Mouse (Mus musculus) testis, postnatal 14 days (tissue): ENCODE measurements around the gene Pnkp.

Experiments
- DNase-seq: peaks from one replicate; pipeline ENCODE4 v3.0.0; 2021; ENCODE audit warnings: low spot score

The Pnkp gene

DNA sequence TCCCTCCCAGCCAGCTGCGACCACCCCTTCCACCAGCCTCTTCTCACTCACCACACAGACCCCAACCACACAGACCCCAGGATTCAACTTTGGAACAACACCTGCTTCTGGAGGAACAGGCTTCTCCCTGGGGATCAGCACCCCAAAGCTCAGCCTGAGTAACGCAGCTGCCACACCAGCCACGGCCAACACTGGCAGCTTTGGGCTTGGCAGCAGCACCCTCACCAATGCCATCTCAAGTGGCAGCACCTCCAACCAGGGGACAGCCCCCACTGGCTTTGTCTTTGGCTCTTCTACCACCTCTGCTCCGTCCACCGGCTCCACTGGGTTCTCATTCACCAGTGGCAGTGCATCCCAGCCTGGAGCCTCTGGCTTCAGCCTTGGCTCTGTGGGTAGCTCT, 28.2 kb upstream of the Pnkp start:
- DNase-seq: no peak

DNA sequence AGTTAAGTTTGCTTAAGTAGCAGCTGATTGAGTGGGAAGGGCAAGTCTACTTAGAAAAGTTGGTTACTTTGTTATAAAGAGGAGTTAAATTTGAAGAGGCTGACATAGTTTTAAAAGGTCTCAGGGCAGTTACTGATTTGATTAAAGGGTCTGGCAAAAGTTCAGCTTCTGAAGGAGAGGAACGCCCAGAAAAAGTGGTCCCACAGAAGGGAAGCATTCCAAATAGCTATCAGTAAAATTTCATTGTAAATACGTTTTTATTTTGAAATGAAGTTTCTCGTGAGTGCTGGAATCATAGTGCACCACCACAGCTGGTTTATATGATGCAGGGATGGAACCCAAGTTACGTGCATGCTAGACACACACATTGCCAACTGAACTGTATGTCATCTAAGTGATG, 24.2 kb upstream of the Pnkp start:
- no peak for DNase-seq

DNA sequence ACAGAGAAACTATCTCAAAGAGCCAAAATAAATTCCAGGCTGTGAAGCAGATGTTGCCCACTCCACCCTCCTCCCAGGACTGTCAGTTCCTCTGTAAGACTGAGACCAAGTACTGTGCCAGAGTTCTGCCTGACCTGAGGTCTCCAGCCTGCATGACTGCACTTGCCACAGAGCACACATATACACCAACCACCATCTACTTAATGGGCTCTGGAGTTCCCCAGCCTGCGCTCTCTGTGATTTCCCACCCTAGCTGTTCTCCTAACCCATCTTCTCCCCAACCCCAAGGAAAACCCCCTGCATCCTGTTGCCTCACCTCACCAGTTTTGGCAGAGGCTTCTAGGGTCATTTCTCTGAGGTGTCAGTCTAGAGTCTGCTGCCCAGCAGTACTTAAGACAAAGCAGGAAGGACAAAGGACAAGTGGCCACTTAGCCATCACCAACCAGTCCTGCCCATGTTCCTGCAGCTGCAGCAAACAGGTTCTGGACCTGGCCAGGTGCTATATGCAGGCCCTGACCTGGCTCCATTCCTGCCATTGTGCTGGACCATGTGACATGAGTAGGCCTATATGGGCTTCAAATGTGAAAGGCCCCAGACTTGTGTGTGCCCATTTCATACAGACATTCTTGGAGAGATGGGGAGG, 21.4 kb upstream of the Pnkp start:
- DNase-seq: no peak

DNA sequence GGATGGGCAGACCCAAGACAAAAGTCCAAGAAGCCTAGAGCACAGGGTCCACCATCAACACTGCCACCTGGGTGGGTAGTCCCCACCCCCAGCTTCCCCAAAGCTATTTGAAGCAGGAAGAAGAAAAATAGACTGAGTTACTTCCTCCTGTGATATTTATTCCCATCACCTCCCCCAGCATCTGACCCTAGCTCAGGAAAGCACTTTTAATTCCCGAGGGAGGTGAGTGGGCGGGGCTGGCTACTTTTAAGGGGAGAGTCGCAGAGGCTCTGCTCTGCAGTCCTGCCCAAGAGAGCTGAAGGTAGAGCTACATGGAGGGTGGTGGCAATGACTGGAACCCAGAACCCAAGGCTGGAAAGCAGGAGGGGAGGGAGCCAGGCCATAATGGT, 20.9 kb upstream of the Pnkp start:
- no peak for DNase-seq

DNA sequence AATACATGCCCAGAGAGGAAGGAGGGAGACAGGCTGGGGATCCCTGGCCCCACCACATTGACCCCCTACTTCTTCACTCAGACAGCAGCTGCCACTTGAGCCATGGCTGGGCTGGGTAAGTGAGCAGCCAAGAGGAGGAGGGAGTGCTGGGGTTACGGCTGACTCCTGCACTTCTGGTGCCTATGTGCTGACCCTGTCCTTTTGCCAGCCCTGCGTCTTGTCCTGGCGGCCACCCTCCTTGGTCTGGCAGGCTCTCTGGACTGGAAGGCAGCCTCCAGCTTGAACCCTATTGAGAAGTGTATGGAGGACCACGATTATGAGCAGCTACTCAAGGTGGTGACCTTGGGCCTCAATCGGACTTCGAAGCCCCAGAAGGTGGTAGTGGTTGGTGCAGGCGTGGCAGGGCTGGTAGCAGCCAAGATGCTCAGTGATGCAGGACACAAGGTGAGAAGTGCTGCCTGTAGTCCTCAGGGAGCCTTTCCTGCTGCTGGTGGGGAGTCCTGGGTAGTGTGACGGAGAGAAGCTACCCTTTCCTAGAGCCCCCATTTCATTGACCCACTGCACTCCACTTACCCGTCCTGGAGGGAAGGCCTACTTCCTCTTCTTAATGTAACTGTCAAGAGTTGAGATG, 20.4 kb upstream of the Pnkp start:
- DNase-seq: no peak

DNA sequence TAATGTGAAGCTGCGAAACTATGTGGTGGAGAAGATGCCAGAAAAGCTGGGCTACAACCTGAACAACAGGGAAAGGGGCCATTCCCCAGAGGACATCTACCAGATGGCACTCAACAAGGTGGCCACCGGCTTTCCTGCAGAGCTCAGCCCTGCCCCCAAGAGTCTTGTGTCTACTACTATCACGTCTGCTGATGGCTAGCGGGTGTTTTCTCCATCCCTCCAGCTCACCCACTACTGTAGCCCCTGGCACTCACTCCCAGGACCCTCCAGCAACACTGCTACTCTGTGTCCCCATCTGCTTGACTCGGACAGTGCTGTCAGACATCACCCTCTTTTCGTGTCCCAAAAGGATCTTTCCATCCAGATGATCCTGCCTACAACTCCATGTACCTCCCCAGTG, 18.9 kb upstream of the Pnkp start:
- DNase-seq: no peak

DNA sequence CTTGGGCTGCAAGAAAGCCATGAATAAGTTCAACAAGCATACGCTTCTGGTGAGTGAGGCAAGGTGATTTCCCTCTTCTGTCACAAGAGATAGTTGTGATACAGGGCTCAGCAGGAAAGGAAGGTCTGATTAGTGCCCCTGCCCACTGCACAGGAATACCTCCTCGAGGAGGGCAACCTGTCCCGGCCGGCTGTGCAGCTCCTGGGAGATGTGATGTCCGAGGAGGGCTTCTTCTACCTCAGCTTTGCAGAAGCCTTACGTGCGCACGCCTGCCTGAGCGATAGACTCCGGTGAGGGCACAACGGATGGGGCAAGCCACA, 17.8 kb upstream of the Pnkp start:
- DNase-seq: no peak

DNA sequence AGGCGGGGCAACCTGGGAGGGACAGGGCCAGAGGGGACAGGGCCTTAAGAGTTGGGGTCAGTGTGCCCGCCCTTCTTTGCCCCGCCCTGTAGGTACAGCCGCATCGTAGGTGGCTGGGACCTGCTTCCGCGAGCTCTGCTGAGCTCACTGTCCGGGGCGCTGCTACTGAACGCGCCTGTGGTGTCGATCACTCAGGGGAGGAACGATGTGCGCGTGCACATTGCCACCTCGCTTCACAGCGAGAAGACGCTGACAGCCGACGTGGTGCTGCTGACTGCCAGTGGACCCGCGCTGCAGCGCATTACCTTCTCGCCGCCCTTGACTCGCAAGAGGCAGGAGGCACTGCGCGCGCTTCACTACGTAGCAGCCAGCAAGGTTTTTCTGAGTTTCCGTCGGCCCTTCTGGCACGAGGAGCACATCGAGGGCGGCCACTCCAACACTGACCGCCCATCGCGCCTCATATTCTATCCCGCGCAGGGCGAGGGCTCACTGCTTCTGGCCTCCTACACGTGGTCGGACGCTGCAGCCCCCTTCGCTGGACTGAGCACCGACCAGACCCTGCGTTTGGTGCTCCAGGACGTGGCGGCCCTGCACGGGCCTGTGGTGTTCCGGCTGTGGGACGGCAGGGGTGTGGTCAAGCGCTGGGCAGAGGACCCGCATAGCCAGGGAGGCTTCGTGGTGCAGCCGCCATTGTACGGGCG, 17.3 kb upstream of the Pnkp start:
- peak; percentile 51 for DNase-seq

DNA sequence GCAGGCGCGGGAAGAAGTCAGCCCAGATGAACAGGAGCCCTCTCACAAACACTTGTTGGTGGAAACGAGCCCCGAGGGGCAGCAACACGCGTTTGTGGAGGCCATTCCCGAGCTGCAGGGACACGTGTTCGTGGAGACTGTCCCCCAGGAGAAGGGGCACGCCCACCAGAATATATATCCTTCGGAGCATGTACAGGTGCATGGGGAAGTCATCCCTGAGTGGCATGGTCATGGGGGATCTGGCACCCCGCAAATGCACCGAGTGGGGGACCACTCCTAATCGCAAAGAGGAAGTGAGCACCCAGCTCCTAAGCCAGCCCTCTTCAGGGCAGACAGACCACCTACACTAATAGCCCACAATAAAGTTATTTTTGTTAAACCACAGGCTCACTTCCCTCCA, 16.5 kb upstream of the Pnkp start:
- DNase-seq: no peak

DNA sequence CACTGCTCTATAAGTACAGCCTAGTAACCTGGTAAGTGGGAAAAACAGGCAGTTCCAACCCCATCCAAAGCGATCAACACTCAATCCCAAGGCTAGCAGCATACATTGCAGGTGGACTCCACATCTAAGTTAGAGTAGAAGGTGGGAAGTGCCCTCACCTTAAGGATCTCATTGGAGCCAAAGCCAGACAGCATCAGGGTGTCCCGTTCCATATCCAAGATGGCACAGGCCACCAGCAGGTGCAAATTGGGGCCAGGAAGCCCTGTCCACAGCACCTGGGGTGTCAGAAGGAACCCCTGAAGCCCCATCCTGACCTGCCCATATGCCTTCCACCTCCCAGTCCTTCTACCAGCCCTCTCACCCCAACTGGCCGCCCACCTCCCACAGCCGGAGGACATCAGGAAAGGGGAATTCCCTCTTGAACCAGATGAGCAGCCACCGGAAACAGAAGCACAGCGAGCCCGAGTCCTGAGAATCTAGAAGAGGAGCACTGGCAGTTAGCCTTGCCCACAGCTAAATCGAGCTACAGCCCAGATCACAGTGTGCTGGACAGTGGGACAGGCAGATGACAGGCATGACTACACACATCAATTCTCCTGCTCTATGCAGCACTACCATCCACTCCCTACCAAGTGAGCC, 15.0 kb upstream of the Pnkp start:
- no peak for DNase-seq

DNA sequence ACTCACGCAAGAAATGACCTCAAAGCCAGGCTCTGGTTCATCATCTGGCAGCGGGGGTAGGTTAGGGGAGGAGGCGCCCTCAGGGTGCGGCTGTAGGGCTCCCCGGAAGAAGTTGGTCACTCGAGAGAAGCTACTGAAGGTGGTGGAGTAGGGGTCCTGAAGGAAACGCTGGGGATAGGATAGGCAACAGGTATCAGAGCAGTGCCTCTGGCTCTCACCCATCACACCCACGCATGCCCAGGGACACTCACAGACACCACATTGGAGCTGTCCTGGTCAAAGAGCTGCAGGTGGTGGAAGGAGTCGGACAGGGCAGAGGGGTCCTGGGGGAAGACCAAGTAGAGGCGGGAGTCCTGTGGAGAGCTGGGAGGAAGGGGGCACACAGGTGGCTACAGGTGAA, 11.9 kb upstream of the Pnkp start:
- DNase-seq: no peak

DNA sequence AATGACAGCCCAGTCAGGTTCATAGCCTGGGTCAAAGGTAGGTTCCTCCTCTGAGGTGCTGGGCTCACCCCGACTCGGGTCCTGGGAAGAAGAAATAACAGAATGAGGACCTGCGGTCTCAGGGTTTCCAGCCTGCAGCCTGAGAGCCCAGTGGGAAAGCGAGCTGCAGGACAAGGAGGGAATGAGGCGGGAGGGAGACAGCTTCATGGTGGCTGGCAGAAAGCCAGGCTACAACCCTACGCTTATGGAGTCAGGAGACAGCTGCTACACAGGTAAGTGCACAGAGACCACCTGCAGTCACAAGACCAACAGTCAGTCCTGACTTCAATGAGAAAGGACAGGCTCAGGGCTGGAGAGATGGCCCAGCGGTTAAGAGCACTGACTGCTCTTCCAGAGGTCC, 10.1 kb upstream of the Pnkp start:
- DNase-seq: no peak

DNA sequence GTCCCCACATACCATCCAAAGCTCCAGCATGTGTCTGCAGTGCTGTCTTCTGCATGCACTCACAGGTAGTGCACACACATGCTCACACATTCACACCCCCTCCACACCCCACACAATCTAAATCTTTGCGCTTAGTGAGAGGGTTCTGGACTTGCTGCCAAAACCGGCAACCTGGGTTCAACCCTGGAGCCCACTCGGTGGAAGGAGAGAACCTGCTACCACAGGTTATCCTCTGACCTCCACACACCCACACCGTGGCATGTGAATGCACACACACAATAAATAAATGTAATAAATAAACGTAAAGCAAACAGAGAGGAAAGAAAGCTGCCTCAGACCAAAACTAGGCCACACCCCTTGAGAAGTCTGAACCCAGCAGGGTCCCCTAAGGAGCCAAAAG, 9.2 kb upstream of the Pnkp start:
- DNase-seq: no peak

DNA sequence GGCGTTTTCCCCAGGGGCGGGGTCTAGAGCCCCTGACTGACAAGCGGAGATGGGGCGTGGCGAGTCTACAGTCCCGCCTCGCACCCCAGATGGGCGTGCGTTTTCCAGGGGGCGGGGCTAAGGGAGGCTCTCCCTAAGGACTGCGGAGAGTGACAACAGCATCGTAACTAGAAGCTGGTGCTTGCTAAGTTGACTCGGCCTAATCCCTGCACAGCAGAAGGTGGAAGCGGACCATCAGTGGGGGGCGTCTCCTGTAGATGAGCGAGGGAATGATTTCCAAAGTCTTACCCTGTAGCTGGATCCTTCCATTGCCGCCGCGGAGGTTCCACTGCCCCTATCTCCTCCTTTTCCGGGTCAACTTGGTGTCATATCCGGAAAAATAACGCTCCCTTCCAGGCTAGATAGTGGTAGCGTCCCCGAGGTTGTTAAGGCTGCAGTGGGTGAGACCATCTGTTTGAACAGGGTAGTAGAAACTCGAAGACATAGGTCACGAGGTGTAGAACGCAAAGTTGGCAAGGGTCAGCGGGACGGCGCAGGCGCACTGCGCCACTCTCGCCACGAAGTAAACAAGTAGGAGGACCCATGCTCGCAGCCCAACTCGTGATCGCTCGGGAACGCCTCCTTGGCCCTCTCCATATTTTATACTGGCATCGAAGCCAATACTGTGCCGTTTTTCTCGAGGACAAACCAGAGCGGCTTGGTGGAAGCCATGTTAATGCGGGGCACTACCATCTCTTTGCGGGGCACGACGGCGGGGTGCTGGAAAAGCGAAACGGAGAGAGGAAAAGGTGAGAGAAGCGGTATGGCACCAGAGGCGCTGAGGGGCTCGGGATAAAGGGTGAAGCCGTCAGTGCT, 8.2 kb upstream of the Pnkp start, which contains the start of the genes Akt1s1 and Tbc1d17:
Akt1s1 (plus strand) TSS at position 431 of the 855 bp plus-strand sequence.
Tbc1d17 (minus strand) TSS at position 519 of the 855 bp plus-strand sequence.
- peak; percentile 96 for DNase-seq

DNA sequence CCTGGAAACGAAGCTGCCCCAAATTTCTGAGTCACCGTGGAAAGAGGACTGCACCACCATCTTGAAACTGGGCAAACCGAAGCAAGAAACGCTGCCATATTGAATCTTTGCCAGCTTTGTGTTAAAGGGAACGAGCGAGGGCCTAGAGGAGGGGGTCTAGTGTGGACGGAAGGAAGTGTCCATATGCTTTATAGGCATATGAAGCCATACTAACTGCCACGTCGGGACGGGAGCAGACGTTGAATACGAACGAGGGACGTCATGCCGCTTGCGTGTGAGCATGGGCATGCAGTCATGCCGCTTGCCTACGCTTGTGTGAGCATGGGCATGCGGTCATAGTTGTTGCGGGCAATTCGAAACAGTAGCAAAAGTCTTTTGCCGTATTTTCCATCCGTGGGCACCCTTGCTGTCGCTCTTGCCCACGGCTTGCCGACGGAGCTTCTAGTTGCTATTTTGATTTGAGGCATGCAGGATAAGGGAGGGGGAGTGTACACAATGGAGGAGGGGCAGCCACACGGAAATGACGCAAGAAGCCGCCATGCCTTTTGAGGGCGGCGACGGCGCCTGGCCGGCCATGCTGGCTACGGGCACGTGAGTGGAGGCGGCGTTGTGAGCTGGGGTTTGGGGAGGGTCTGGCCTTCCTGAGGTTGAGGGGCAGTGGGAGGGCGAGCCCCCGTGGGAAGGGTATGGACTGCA, 7.4 kb upstream of the Pnkp start:
- DNase-seq: peak; percentile 90

DNA sequence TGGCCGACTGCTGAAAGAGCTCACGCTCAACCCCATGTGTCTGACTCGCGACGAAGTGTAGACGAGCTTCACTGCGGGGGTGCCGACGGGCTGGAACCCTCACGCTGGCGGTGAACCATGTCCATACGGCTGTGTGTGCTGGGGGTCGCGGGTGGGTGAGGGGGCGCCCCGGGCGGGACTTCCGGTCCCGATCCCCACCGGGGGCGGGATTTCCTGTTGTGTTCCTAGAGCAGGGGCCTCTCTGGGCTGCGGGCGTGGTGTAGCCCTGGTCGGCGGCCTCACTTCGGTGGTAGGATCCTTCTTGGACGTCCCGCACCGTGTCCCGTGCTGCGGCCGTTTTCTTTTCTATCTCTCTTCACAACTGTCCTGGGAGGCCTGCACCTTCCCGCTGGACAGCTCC, 6.8 kb upstream of the Pnkp start:
- peak; percentile 81 for DNase-seq

DNA sequence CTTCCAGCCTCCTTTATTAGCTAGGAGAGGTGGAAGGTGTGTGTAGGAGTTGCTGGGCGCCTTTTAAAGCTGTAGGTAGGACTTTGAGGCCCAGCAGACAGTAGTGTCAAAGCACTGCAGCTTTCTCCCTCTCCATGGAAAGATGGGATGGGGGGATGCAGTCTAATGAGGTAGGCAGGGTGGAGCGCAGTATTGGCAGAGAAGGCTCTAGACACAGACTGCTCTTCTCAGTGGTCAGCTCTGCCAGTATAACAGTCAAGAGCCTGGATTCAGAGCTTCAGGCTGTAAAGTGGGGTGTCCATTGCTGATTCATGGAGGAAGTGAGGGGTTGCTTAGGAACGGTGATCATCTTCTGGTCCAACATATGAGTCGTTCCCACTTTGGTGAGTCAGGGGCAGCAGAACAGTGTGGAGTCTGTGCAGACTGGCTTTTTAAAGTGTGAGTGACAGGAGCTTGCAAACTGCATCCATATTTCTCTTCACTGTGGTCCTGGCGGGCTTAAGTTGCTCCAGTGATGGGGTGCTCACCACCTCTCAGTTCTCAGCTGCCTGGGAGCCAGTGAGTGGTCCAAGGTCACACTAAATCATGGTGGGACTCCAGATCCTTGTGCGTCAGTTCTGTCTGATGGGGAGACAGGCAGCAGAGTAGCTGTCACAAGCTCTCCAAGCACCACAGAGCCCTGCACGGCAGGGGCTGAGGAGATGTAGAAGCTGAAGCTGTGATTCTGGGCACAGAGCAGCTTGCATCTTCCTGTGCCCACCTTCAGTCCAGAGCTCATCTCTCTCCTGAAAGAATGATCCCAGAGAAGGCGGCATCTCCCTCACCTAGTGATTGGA, 5.9 kb upstream of the Pnkp start:
- no peak for DNase-seq

DNA sequence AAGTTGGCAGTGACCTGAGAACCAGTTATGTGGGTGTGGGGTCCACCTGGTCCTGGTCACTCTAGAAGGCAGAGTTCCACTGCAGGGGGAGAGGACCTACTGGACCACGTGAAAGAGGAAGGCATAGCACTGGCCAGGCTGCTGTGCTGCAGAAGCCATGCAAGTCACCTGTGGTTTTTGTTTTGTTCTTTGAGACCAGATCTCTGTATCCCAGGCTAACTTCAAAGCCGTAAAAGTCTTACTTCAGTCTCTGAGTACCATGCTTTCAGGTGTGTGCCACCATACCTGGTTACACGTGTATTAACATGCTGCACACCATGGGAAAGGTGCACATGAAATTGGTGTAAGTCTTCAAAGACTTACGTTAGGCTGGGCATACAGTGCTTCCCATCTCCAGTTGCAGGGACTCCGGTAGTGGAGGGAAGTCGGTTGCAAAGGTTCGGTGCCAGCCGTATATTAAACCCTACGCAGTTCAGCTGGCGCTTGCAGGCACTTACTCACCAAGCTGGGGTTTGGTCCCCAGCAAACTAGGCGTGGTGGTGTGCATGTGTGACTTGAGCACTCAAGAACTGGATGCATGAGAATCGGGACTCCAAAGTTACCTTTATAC, 5.2 kb upstream of the Pnkp start:
- DNase-seq: no peak

DNA sequence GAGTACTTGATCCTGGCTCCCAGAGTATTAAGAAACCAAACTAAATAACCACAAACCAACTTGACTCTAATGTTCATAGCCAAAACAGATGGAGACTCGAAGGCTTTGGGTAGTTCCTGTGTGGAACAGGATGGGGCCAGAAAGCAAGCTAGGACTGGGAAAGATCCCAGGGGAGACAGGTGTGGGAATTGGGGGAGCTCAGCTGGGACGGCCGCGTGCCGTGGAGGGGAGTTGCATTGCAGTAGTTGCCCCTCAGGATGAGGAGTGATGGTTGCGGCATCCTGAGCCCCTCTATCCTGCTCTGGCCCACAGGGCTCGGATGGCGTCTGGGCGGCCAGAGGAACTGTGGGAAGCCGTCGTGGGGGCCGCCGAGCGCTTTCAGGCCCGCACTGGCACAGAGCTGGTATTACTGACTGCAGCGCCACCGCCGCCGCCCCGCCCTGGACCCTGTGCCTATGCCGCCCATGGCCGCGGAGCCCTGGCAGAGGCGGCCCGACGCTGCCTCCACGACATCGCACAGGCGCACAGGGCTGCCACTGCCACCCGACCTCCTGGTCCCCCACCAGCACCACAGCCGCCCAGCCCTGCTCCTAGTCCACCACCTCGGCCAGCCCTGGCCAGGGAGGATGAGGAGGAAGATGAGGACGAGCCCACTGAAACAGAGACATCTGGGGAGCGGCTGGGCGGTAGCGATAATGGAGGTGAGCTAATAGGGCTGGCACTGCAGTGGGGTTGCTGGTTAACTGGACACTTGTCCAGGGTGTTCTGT, 4.5 kb upstream of the Pnkp start:
- no peak for DNase-seq
